Mouse (Mus musculus) embryonic facial prominence, embryonic 11.5 days (tissue): ENCODE results near the gene Lsm7. TPM values are rescaled to one million over a fixed set of nuclear protein-coding genes. Genes with fewer than 3 reads are reported as not detected.
"Not testable (repeated sequence)": the region's sequence is repeated elsewhere in the genome, so short reads cannot be mapped to it uniquely, and the experiment has no call there.

Source experiments
- ATAC-seq: fragments of 200-750 bp; cut with Nextera tagmentation; replicated peaks from 2 replicates; pipeline ENCODE4 v1.8.0; 2017; ENCODE audit warnings: low read depth; ENCODE audit not compliant: insufficient number of reproducible peaks, low FRiP score, low TSS enrichment
- DNase-seq: peaks from one replicate; pipeline ENCODE4 v3.0.0-alpha.2; 2015; ENCODE audit warnings: low spot score
- H3K27ac ChIP-seq: fragments of 300-500 bp; sonication (generic); replicated peaks from 2 replicates; pipeline ENCODE4 v1.5.1; 2014; ENCODE audit warnings: mild to moderate bottlenecking, low read depth, low read length, control low read depth
- H3K27me3 ChIP-seq: fragments of 300-500 bp; sonication (generic); 2 replicates; pipeline ENCODE4 v1.6.1; 2014; ENCODE audit warnings: mild to moderate bottlenecking, low read length, moderate library complexity, mixed read lengths; ENCODE audit not compliant: control insufficient read depth, insufficient read depth
- H3K36me3 ChIP-seq: fragments of 300-500 bp; sonication (generic); replicated peaks from 2 replicates; pipeline ENCODE4 v1.6.1; 2014; ENCODE audit warnings: low read depth, mild to moderate bottlenecking, low read length, moderate library complexity, mixed read lengths; ENCODE audit not compliant: control insufficient read depth, insufficient read depth
- H3K4me1 ChIP-seq: fragments of 300-500 bp; sonication (generic); 2 replicates; pipeline ENCODE4 v1.6.1; 2014; ENCODE audit warnings: low read length, mixed read lengths; ENCODE audit not compliant: control insufficient read depth, insufficient read depth
- H3K4me2 ChIP-seq: fragments of 300-500 bp; sonication (generic); 2 replicates; pipeline ENCODE4 v1.6.1; 2014; ENCODE audit warnings: low read depth, mild to moderate bottlenecking, control low read depth, low read length, moderate library complexity
- H3K4me3 ChIP-seq: fragments of 300-500 bp; sonication (generic); 2 replicates; pipeline ENCODE4 v1.5.1; 2014; ENCODE audit warnings: low read depth, low read length, control low read depth
- H3K9ac ChIP-seq: fragments of 300-500 bp; sonication (generic); replicated peaks from 2 replicates; pipeline ENCODE4 v1.6.1; 2014; ENCODE audit warnings: mild to moderate bottlenecking, control low read depth, low read length
- H3K9me3 ChIP-seq: fragments of 300-500 bp; sonication (generic); replicated peaks from 2 replicates; pipeline ENCODE4 v1.6.1; 2016; ENCODE audit warnings: mild to moderate bottlenecking, low read length, inconsistent platforms, mixed read lengths; ENCODE audit not compliant: control insufficient read depth
- WGBS: fragments of 180-500 bp; shearing (Covaris S2); extraction: QIAGEN DNeasy Blood & Tissue Kit; methylation state at CpG from one replicate; pipeline ENCODE4 v1.1.7; 2014; 5-methylcytosine and 5-hydroxymethylcytosine counted together
- polyA plus RNA-seq: library from polyadenylated mRNA; unstranded; fragments of >200 nt; fragmentation: Nextera tagmentation; extraction: Ambion mirVana; gene quantifications from 2 replicates; pipeline ENCODE4 v1.2.1, GENCODE M21; 2014

Gene Lsm7
- polyA plus RNA-seq, 1 experiment from 2014 or later: 282 TPM

- not testable (repeated sequence) for H3K4me1 ChIP-seq, H3K27me3 ChIP-seq, H3K4me2 ChIP-seq, H3K27ac ChIP-seq, H3K9ac ChIP-seq, H3K4me3 ChIP-seq, ATAC-seq, DNase-seq, H3K36me3 ChIP-seq, H3K9me3 ChIP-seq
- WGBS: 82% methylated on average over 3 of the region's 3 CpGs
These were observed 38.7 kb downstream of the Lsm7 start for GRCm38 (mm10) chr10:80816303-80816702.

GRCm38 (mm10) chr10:80814800-80815199, 40.2 kb downstream of the Lsm7 start:
- H3K9me3 ChIP-seq: no peaks in the 10 kb centered on the region
- ATAC-seq: no peak
- 63% methylated on average over 7 of the region's 7 CpGs for WGBS

GRCm38 (mm10) chr10:80813366-80813765, 41.6 kb downstream of the Lsm7 start, which contains the start of gene Jsrp1:
Jsrp1 (minus strand) TSS chr10:80813498.
- DNase-seq (no peak), ATAC-seq (no peak)
- WGBS: 57% methylated on average over 4 of the region's 4 CpGs
- H3K27me3 ChIP-seq: peaks cover 3% of the 10 kb centered on the region; the same call in 1 of the 2 replicates
- H3K36me3 ChIP-seq: no peaks in the 10 kb centered on the region
- H3K4me2 ChIP-seq: no peak within 1 kb of the TSS
- no peak within 1 kb of the TSS for H3K9ac ChIP-seq
- H3K27ac ChIP-seq: no peak within 1 kb of the TSS
- H3K9me3 ChIP-seq: no peaks in the 10 kb centered on the region
- no peak within 1 kb of the TSS for H3K4me3 ChIP-seq
- H3K4me1 ChIP-seq: 0 out of 2 replicates have a peak, but pooled peaks cover 1% of the 10 kb centered on the region

More at GRCm38 (mm10) chr10:80814800-80815199, 40.2 kb downstream of the Lsm7 start:
- Histone ChIP-seq H3K36me3 (no peaks in the 10 kb centered on the region), H3K4me3 (no peak overlapping the region), H3K27me3 (no peaks in the 10 kb centered on the region), H3K4me2 (no peak overlapping the region), H3K9ac (no peak overlapping the region), H3K27ac (no peak overlapping the region), H3K4me1 (no peaks in the 10 kb centered on the region)
- DNase-seq: no peak

- Histone ChIP-seq H3K4me1 (0 out of 2 replicates have a peak, but pooled peaks cover 2% of the 10 kb centered on the region), H3K9ac (no peak overlapping the region), H3K27me3 (peaks cover 3% of the 10 kb centered on the region; the same call in 1 of the 2 replicates), H3K4me2 (no peak overlapping the region), H3K36me3 (no peaks in the 10 kb centered on the region), H3K9me3 (no peaks in the 10 kb centered on the region), H3K27ac (no peak overlapping the region), H3K4me3 (no peak overlapping the region)
- DNase-seq (no peak), ATAC-seq (no peak)
- 58% methylated on average over 5 of the region's 5 CpGs for WGBS
These were observed 42.5 kb downstream of the Lsm7 start for GRCm38 (mm10) chr10:80812391-80813041.

GRCm38 (mm10) chr10:80810084-80810483, 44.9 kb downstream of the Lsm7 start:
- Histone ChIP-seq H3K4me3 (no peak overlapping the region), H3K4me2 (0 out of 2 replicates have a peak overlapping the region, but pooled peaks have one; percentile 0)

GRCm38 (mm10) chr10:80808985-80809632, 45.9 kb downstream of the Lsm7 start:
- no peaks in the 10 kb centered on the region for H3K9me3 ChIP-seq
- peak overlapping the region; percentile 11; the same call in 1 of the 2 replicates for H3K4me3 ChIP-seq
- H3K4me1 ChIP-seq: peaks cover 11% of the 10 kb centered on the region
- ATAC-seq (no peak), DNase-seq (peak; percentile 22)
- peaks cover 4% of the 10 kb centered on the region for H3K36me3 ChIP-seq
- 4% methylated on average over 18 of the region's 18 CpGs for WGBS
- peak overlapping the region; percentile 22; the same call in 1 of the 2 replicates for H3K4me2 ChIP-seq
- H3K27me3 ChIP-seq: peaks cover 5% of the 10 kb centered on the region
- H3K27ac ChIP-seq: no peak overlapping the region
- peak overlapping the region; percentile 39 for H3K9ac ChIP-seq

More at GRCm38 (mm10) chr10:80810084-80810483, 44.9 kb downstream of the Lsm7 start:
- H3K4me1 ChIP-seq: peaks cover 11% of the 10 kb centered on the region
- H3K27me3 ChIP-seq: peaks cover 5% of the 10 kb centered on the region
- no peak for DNase-seq
- H3K9ac ChIP-seq: no peak overlapping the region
- no peak for ATAC-seq
- no peak overlapping the region for H3K27ac ChIP-seq
- 3% methylated on average over 20 of the region's 20 CpGs for WGBS
- no peaks in the 10 kb centered on the region for H3K36me3 ChIP-seq
- no peaks in the 10 kb centered on the region for H3K9me3 ChIP-seq

GRCm38 (mm10) chr10:80808099-80808984, 46.7 kb downstream of the Lsm7 start:
- H3K36me3 ChIP-seq: peaks cover 10% of the 10 kb centered on the region
- H3K4me1 ChIP-seq: peaks cover 11% of the 10 kb centered on the region
- peak overlapping the region; percentile 22; the same call in 1 of the 2 replicates for H3K4me2 ChIP-seq
- no peaks in the 10 kb centered on the region for H3K9me3 ChIP-seq
- ATAC-seq (no peak), DNase-seq (peak; percentile 32)
- no peak overlapping the region; the same call in 1 of the 2 replicates for H3K4me3 ChIP-seq
- H3K27ac ChIP-seq: no peak overlapping the region
- peak overlapping the region; percentile 39 for H3K9ac ChIP-seq
- peaks cover 5% of the 10 kb centered on the region for H3K27me3 ChIP-seq
- 15% methylated on average over 40 of the region's 40 CpGs for WGBS
